In genomic region chr2:125790242-125790641, GRCm38 (mm10) we compare ENCODE assay signal across 18 mouse cellular contexts.
"Had no signal": no experiment of that assay in that cellular context is flagged by ENCODE, and none has a peak within 500 bp of the region (broad histone marks: within the 10 kb centered on the region; RNA-seq: fewer than 3 reads in every experiment).

No protein-coding gene starts in this region.

- H3K9ac ChIP-seq: lung, embryonic 14.5 days; midbrain, embryonic 13.5 days; midbrain, embryonic 15.5 days; neural tube, embryonic 13.5 days; neural tube, embryonic 15.5 days; stomach, embryonic 15.5 days had no signal

- DNase-seq: lung, adult 18-20 months; lung, embryonic 14.5 days; lung, postnatal 10 days; lung, postnatal 4 days; retina, postnatal 1 day; right cerebral cortex, adult 18-20 months; right cerebral cortex, postnatal 25 days; thymus, adult 2 months; thymus, postnatal 25 days; thymus, postnatal 4 days had no signal

- H3K9me3 ChIP-seq: megakaryocyte, embryonic 14.5 days; midbrain, embryonic 13.5 days; midbrain, embryonic 15.5 days; neural tube, embryonic 13.5 days; neural tube, embryonic 15.5 days; stomach, embryonic 15.5 days had no signal

- H3K27me3 ChIP-seq: megakaryocyte, embryonic 14.5 days; midbrain, embryonic 13.5 days; midbrain, embryonic 15.5 days; neural tube, embryonic 13.5 days; neural tube, embryonic 15.5 days; stomach, embryonic 15.5 days had no signal

- H3K36me3 ChIP-seq: midbrain, embryonic 13.5 days; midbrain, embryonic 15.5 days; neural tube, embryonic 13.5 days; neural tube, embryonic 15.5 days; stomach, embryonic 15.5 days had no signal

- H3K4me1 ChIP-seq: midbrain, embryonic 13.5 days; midbrain, embryonic 15.5 days; neural tube, embryonic 13.5 days; neural tube, embryonic 15.5 days had no signal

- H3K4me2 ChIP-seq: lung, embryonic 14.5 days; midbrain, embryonic 11.5 days; midbrain, embryonic 13.5 days; midbrain, embryonic 15.5 days; neural tube, embryonic 13.5 days; neural tube, embryonic 15.5 days; stomach, embryonic 15.5 days had no signal

- H3K27ac ChIP-seq: midbrain, embryonic 13.5 days; midbrain, embryonic 15.5 days; neural tube, embryonic 13.5 days; neural tube, embryonic 15.5 days; stomach, embryonic 15.5 days; stomach, postnatal 0 days had no signal

- H3K4me3 ChIP-seq: megakaryocyte, embryonic 14.5 days; midbrain, embryonic 13.5 days; midbrain, embryonic 15.5 days; neural tube, embryonic 13.5 days; neural tube, embryonic 15.5 days; stomach, embryonic 15.5 days had no signal
